Mouse (Mus musculus) gastrocnemius, postnatal 10 days (tissue): ENCODE results near the gene Ccdc92. TPM values are rescaled to one million over a fixed set of nuclear protein-coding genes. Genes with fewer than 3 reads are reported as not detected.

Experiments used
- DNase-seq: peaks from one replicate; pipeline ENCODE4 v3.0.0; 2021; ENCODE audit warnings: mixed read lengths
- total RNA-seq, 2 experiments: library from RNA; stranded (reverse); gene quantifications; 2 replicates each; pipeline ENCODE4 v1.2.3; 2021

The Ccdc92 gene
- total RNA-seq, 2 experiments from 2014 or later: 0.61 TPM

- no peak for DNase-seq
Observed at GRCm38 (mm10) chr5:124854202-124854601, 8.0 kb downstream of the Ccdc92 start.

GRCm38 (mm10) chr5:124853079-124853478 lies 9.1 kb downstream of the Ccdc92 start:
- DNase-seq: no peak

- DNase-seq: no peak
Observed at GRCm38 (mm10) chr5:124852294-124852693, 9.9 kb downstream of the Ccdc92 start.

GRCm38 (mm10) chr5:124851572-124851971 lies 10.7 kb downstream of the Ccdc92 start:
- DNase-seq: no peak

GRCm38 (mm10) chr5:124848994-124849393 lies 13.2 kb downstream of the Ccdc92 start:
- no peak for DNase-seq

GRCm38 (mm10) chr5:124847014-124847413 lies 15.2 kb downstream of the Ccdc92 start:
- DNase-seq: no peak

- DNase-seq: no peak
Observed at GRCm38 (mm10) chr5:124844929-124845328, 17.3 kb downstream of the Ccdc92 start.

GRCm38 (mm10) chr5:124843386-124843785 lies 18.8 kb downstream of the Ccdc92 start:
- DNase-seq: no peak

GRCm38 (mm10) chr5:124840669-124841068 lies 21.6 kb downstream of the Ccdc92 start:
- DNase-seq: no peak

- DNase-seq: no peak
Observed at GRCm38 (mm10) chr5:124840202-124840601, 22.0 kb downstream of the Ccdc92 start.

- DNase-seq: no peak
Observed at GRCm38 (mm10) chr5:124836621-124837020, 25.6 kb downstream of the Ccdc92 start.

GRCm38 (mm10) chr5:124836075-124836474 lies 26.1 kb downstream of the Ccdc92 start:
- no peak for DNase-seq

GRCm38 (mm10) chr5:124835218-124835617 lies 27.0 kb downstream of the Ccdc92 start:
- DNase-seq: no peak

- no peak for DNase-seq
Observed at GRCm38 (mm10) chr5:124830331-124830730, 31.9 kb downstream of the Ccdc92 start.

- DNase-seq: no peak
Observed at GRCm38 (mm10) chr5:124822128-124822894, 39.9 kb downstream of the Ccdc92 start.

GRCm38 (mm10) chr5:124817050-124817449 lies 45.2 kb downstream of the Ccdc92 start:
- DNase-seq: no peak

GRCm38 (mm10) chr5:124814797-124815196 lies 47.4 kb downstream of the Ccdc92 start:
- no peak for DNase-seq

- DNase-seq: no peak
Observed at GRCm38 (mm10) chr5:124812466-124812865, 49.8 kb downstream of the Ccdc92 start.

GRCm38 (mm10) chr5:124809708-124810366 lies 52.4 kb downstream of the Ccdc92 start:
- no peak for DNase-seq

- no peak for DNase-seq
Observed at GRCm38 (mm10) chr5:124792112-124792511, 70.1 kb downstream of the Ccdc92 start.

- DNase-seq: no peak
Observed at GRCm38 (mm10) chr5:124785650-124786049, 76.6 kb downstream of the Ccdc92 start.
